Mouse (Mus musculus) thymus, adult 18-20 months (tissue): ENCODE data around the gene Pde4d.

ENCODE experiments used
- DNase-seq, 2 experiments: peaks; one replicate each; pipeline ENCODE4 v3.0.0; 2022; ENCODE audit warnings: mixed read lengths in 2 of 2

Gene Pde4d

GRCm38 (mm10) chr13:109912635-109913034 is 1462.9 kb downstream of the Pde4d start:
- DNase-seq = no peak

- DNase-seq = no peak
These were observed 1464.5 kb downstream of the Pde4d start for GRCm38 (mm10) chr13:109914246-109914645.

- DNase-seq = no peak
These were observed 1465.1 kb downstream of the Pde4d start for GRCm38 (mm10) chr13:109914846-109915245.

GRCm38 (mm10) chr13:109915501-109915900 is 1465.8 kb downstream of the Pde4d start:
- no peak for DNase-seq

GRCm38 (mm10) chr13:109915964-109916363 is 1466.2 kb downstream of the Pde4d start:
- DNase-seq = no peak

- no peak for DNase-seq
These were observed 1467.8 kb downstream of the Pde4d start for GRCm38 (mm10) chr13:109917551-109917950.

GRCm38 (mm10) chr13:109918631-109919030 is 1468.9 kb downstream of the Pde4d start:
- no peak for DNase-seq

GRCm38 (mm10) chr13:109920256-109920655 is 1470.5 kb downstream of the Pde4d start:
- no peak for DNase-seq

- no peak for DNase-seq
These were observed 1471.7 kb downstream of the Pde4d start for GRCm38 (mm10) chr13:109921336-109922038.

- peak in 1 of 2 experiments; percentile 19 for DNase-seq
These were observed 1472.5 kb downstream of the Pde4d start for GRCm38 (mm10) chr13:109922228-109922627.

GRCm38 (mm10) chr13:109922782-109923181 is 1473.0 kb downstream of the Pde4d start:
- DNase-seq = no peak

GRCm38 (mm10) chr13:109924771-109925170 is 1475.0 kb downstream of the Pde4d start:
- DNase-seq = no peak

- DNase-seq = no peak
These were observed 1476.7 kb downstream of the Pde4d start for GRCm38 (mm10) chr13:109926277-109926920.

- no peak for DNase-seq
These were observed 1478.0 kb downstream of the Pde4d start for GRCm38 (mm10) chr13:109927782-109928181.

- DNase-seq = no peak
These were observed 1482.9 kb downstream of the Pde4d start for GRCm38 (mm10) chr13:109932688-109933087.

GRCm38 (mm10) chr13:109933554-109933953 is 1483.8 kb downstream of the Pde4d start:
- no peak for DNase-seq

GRCm38 (mm10) chr13:109936866-109937265 is 1487.1 kb downstream of the Pde4d start:
- no peak for DNase-seq

GRCm38 (mm10) chr13:109944822-109945551 is 1495.2 kb downstream of the Pde4d start:
- DNase-seq = no peak

GRCm38 (mm10) chr13:109951466-109951865 is 1501.7 kb downstream of the Pde4d start:
- DNase-seq = no peak

GRCm38 (mm10) chr13:109954189-109954588 is 1504.4 kb downstream of the Pde4d start:
- DNase-seq = no peak

GRCm38 (mm10) chr13:109957953-109958352 is 1508.2 kb downstream of the Pde4d start:
- DNase-seq = no peak

- no peak for DNase-seq
These were observed 1533.2 kb downstream of the Pde4d start for GRCm38 (mm10) chr13:109982821-109983443.

- no peak for DNase-seq
These were observed 1535.7 kb downstream of the Pde4d start for GRCm38 (mm10) chr13:109985411-109985810.
